Mouse (Mus musculus) heart, adult 8-10 months (tissue): ENCODE data around the gene Rnf26. TPM values are rescaled to one million over a fixed set of nuclear protein-coding genes. Genes with fewer than 3 reads are reported as not detected.
"Not testable (repeated sequence)": the region's sequence is repeated elsewhere in the genome, so short reads cannot be mapped to it uniquely, and the experiment has no call there.

Experiments
- DNase-seq: peaks from one replicate; pipeline ENCODE4 v3.0.0; 2022; ENCODE audit warnings: low spot score
- total RNA-seq, 4 experiments: library from RNA; stranded (reverse); gene quantifications; 2 replicates each; pipeline ENCODE4 v1.2.4; 2022

Rnf26 gene
- total RNA-seq, 4 experiments from 2014 or later, result 5.2 to 7.0 (median 6.4) TPM

GRCm38 (mm10) chr9:44125546-44126428, 12.5 kb upstream of the Rnf26 start:
- DNase-seq, result peak; percentile 89

- DNase-seq, result no peak
Measured at GRCm38 (mm10) chr9:44125026-44125425, 11.7 kb upstream of the Rnf26 start.

- DNase-seq, result no peak
Measured at GRCm38 (mm10) chr9:44124317-44124716, 11.0 kb upstream of the Rnf26 start.

- DNase-seq, result no peak
Measured at GRCm38 (mm10) chr9:44119948-44120465, 6.7 kb upstream of the Rnf26 start.

DNA sequence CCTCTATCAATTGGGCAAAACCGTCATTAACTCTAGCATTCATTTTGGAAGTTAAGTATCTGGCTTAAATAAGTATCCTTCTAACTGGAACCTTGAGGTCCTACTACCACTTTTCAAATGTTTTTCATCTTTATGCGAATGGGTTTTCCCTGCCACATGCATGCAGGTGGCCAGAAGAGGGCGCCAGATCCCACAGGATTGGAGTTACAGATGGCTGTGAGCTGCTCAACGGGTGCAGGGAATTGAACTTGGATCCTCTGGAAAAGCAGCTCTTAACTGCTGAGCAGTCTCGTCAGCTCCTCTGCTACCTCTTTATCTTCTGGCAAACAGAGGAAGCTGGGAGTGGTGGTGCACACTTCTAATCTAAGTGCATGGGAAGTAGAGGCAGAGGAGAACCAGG, 5.7 kb upstream of the Rnf26 start:
- DNase-seq, result no peak

GRCm38 (mm10) chr9:44116182-44116581, 2.9 kb upstream of the Rnf26 start:
- DNase-seq, result no peak

- no peak for DNase-seq
Measured at GRCm38 (mm10) chr9:44115599-44115998, 2.3 kb upstream of the Rnf26 start.

- no peak for DNase-seq
Measured at GRCm38 (mm10) chr9:44114453-44114852, 1.1 kb upstream of the Rnf26 start.

DNA sequence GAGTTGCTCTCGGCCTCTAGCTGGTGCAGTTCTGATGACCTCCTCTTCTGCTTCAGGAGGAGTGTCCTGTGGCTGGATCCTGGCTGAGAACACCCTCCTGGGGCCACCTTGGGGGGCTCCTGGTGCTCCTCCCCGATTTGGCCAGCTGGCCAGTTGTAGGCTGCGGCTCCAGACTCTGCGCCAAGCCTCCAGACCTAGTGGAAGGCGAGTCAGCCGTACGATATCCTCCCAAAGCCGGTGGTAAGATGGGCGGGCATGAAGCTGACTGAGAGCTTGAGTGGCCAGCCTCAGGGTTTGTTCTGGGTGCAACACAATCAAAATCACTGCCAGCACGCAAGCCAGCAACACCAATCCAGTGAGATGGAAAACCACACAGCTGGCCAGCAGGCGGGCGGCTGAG, 1.4 kb downstream of the Rnf26 start:
- not testable (repeated sequence) for DNase-seq

DNA sequence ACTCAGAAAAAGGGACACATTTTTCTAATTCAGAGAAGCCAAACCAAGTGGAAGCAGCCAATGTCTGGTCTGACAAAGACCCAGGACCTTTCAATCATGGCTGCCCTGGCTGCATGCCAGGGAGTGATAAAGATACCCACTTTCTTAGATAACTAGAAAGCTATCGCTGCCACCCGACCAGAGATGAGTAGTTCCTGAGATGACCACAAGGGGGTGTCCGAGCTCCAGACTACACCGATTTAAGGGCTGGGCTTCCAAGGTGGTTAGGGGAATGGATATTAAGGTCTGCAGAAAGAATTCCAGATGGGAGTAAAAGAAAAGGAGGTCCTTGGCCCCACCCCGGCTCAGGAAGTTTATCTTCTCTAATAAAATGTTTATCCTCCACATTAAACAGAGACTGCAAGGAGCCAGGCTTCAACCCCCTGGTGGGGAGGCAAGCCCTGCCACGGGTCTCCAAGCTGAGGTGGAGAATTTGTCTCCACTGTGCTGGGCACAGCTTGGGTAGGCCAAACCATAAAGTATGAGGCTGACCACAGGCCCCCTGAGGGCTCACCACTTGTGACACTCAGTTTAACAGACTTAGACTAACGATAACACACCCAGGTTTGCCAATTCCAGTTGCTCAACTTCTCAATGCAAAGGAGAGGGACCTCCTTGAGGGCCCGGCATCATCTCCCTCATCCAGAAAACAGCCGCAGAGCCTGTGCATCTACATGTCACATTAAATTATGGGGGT, 3.8 kb downstream of the Rnf26 start:
- DNase-seq, result peak; percentile 79

- DNase-seq, result no peak
Measured at GRCm38 (mm10) chr9:44108269-44109055, 4.9 kb downstream of the Rnf26 start.

DNA sequence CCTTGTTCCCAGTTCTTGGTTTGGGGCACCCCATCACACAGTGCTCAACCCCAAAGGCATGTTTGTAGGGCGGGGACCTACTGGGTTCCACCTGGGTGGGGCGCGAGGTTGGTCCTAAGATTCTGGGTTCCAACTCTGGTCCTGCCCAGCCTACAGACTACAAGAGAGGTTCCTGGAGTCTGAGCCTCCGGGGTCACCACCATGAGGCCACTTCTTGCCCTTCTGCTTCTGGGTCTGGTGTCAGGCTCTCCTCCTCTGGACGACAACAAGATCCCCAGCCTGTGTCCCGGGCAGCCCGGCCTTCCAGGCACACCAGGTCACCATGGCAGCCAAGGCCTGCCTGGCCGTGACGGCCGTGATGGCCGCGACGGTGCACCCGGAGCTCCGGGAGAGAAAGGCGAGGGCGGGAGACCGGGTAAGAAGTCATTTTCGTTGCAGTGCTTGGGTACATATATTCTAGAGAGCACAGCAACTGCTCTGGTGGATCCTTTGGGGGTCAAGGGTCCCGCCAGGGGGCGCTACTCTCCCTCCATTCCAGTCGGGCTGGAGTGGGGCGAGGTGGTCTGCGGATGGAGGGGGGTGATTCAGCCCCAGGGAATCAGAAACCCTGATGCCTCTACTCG, 5.6 kb downstream of the Rnf26 start:
- no peak for DNase-seq

GRCm38 (mm10) chr9:44107110-44107509, 6.2 kb downstream of the Rnf26 start, which contains the start of gene C1qtnf5:
Gene C1qtnf5 (plus strand): TSS chr9:44107245.
- DNase-seq, result peak; percentile 91

- no peak for DNase-seq
Measured at GRCm38 (mm10) chr9:44106596-44106995, 6.7 kb downstream of the Rnf26 start.

GRCm38 (mm10) chr9:44106182-44106581, 7.1 kb downstream of the Rnf26 start:
- no peak for DNase-seq

- DNase-seq, result no peak
Measured at GRCm38 (mm10) chr9:44105781-44106180, 7.5 kb downstream of the Rnf26 start.

- no peak for DNase-seq
Measured at GRCm38 (mm10) chr9:44104881-44105280, 8.4 kb downstream of the Rnf26 start.

DNA sequence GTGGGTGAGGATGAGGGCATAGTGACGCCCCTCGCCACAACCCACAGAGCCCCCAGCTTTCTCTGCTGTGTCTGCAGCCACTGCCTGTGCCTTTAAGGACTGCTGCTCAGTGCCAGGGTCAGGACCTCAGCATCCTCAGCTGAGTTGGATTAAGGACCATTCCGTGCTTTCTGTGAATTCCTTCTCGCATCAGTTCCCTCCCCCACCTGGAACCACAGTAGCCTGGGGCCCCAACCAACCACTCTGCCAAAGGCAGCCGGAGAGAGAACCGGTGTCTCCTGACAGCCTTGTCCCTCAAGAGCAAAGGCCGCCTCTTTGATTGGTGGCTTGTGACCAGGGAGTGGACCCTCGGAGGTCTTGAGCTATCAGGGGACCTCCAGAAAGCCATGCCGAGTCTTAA, 11.8 kb downstream of the Rnf26 start, which contains the start of gene Mfrp:
Gene Mfrp, plus strand, starts transcription at position 240 of the 400 bp plus-strand sequence.
- no peak for DNase-seq

- DNase-seq, result no peak
Measured at GRCm38 (mm10) chr9:44096536-44096935, 16.8 kb downstream of the Rnf26 start.

- no peak for DNase-seq
Measured at GRCm38 (mm10) chr9:44095781-44096180, 17.5 kb downstream of the Rnf26 start.

GRCm38 (mm10) chr9:44094737-44095136, 18.6 kb downstream of the Rnf26 start:
- no peak for DNase-seq
